Mouse (Mus musculus) forebrain, postnatal 0 days (tissue): ENCODE measurements around the gene Tnfsf12. TPM values are rescaled to one million over a fixed set of nuclear protein-coding genes. Genes with fewer than 3 reads are reported as not detected.
A peak's percentile ranks its signal among the peaks of the same experiment; 100 is the strongest.
"Not testable (repeated sequence)": the region's sequence is repeated elsewhere in the genome, so short reads cannot be mapped to it uniquely, and the experiment has no call there.

ENCODE experiments used
- ATAC-seq: fragments of 200-750 bp; cut with Nextera tagmentation; 2 replicates; pipeline ENCODE4 v1.8.0; 2017; ENCODE audit warnings: mild to moderate bottlenecking, moderate library complexity
- DNase-seq: peaks from one replicate; pipeline ENCODE4 v3.0.0-alpha.2; 2015
- H3K27ac ChIP-seq: fragments of 300-500 bp; sonication (generic); 2 replicates; pipeline ENCODE4 v1.5.1; 2014; ENCODE audit warnings: low read depth, mild to moderate bottlenecking, antibody characterized with exemption, low read length, moderate library complexity, mixed read lengths
- H3K27me3 ChIP-seq: fragments of 300-500 bp; sonication (generic); 2 replicates; pipeline ENCODE4 v1.6.1; 2014; ENCODE audit warnings: mild to moderate bottlenecking, low read length, mixed read lengths; ENCODE audit not compliant: insufficient read depth
- H3K36me3 ChIP-seq: fragments of 300-500 bp; sonication (generic); 2 replicates; pipeline ENCODE4 v1.6.1; 2014; ENCODE audit warnings: mild to moderate bottlenecking, moderate library complexity; ENCODE audit not compliant: insufficient read depth
- H3K4me1 ChIP-seq: fragments of 300-500 bp; sonication (generic); 2 replicates; pipeline ENCODE4 v1.6.1; 2014; ENCODE audit warnings: antibody characterized with exemption; ENCODE audit not compliant: insufficient read depth
- H3K4me2 ChIP-seq: fragments of 300-500 bp; sonication (generic); 2 replicates; pipeline ENCODE4 v1.6.1; 2014; ENCODE audit warnings: low read depth, mild to moderate bottlenecking, moderate library complexity
- H3K4me3 ChIP-seq: fragments of 300-500 bp; sonication (generic); 2 replicates; pipeline ENCODE4 v1.5.1; 2014; ENCODE audit warnings: low read depth, low read length, mixed read lengths
- H3K9ac ChIP-seq: fragments of 300-500 bp; sonication (generic); 2 replicates; pipeline ENCODE4 v1.6.1; 2014; ENCODE audit warnings: mild to moderate bottlenecking
- H3K9me3 ChIP-seq: fragments of 300-500 bp; sonication (generic); 2 replicates; pipeline ENCODE4 v1.6.1; 2016; ENCODE audit warnings: low read length
- CTCF ChIP-seq: sonication (generic); IDR thresholded peaks from 2 replicates; pipeline ENCODE4 v1.5.1; 2016; ENCODE audit warnings: antibody characterized with exemption, control low read depth, low read depth
- WGBS: fragments of 180-500 bp; shearing (Covaris S2); extraction: QIAGEN DNeasy Blood & Tissue Kit; methylation state at CpG from one replicate; pipeline ENCODE4 v1.1.7; 2014; 5-methylcytosine and 5-hydroxymethylcytosine counted together
- polyA plus RNA-seq: library from polyadenylated mRNA; unstranded; fragments of >200 nt; fragmentation: Nextera tagmentation; extraction: Ambion mirVana; gene quantifications from 2 replicates; pipeline ENCODE4 v1.2.1, GENCODE M21; 2015
- total RNA-seq: library from RNA; depleted of rRNA; stranded (reverse); fragments of >200 nt; gene quantifications from 2 replicates; pipeline ENCODE4 v1.2.3, GENCODE M21; 2014; rRNA removed

The Tnfsf12 gene
- total RNA-seq: 3.3 and 6.7 TPM in 2 replicates
- polyA plus RNA-seq: 4.3 and 7.4 TPM in 2 replicates

- peak within 1 kb of the TSS; percentile 64 for H3K9ac ChIP-seq
- DNase-seq: peak; percentile 32
- H3K27me3 ChIP-seq: no peaks in the 10 kb centered on the region
- peak within 1 kb of the TSS; percentile 95 for H3K4me2 ChIP-seq
- H3K36me3 ChIP-seq: no peaks in the 10 kb centered on the region
- WGBS: 2% methylated on average over 40 of the region's 41 CpGs
- peaks cover 12% of the 10 kb centered on the region; the same call in 1 of the 2 replicates for H3K4me1 ChIP-seq
- TF ChIP-seq CTCF: peak; percentile 12; the same call in 1 of the 2 replicates
- H3K9me3 ChIP-seq: no peaks in the 10 kb centered on the region
- 0 out of 2 replicates have a peak within 1 kb of the TSS, but pooled peaks have one; percentile 9 for H3K27ac ChIP-seq
- H3K4me3 ChIP-seq: peak within 1 kb of the TSS; percentile 47
- ATAC-seq: peak; percentile 50
Observed at GRCm38 (mm10) chr11:69695361-69696181, at the start of gene Tnfsf12, which contains the start of gene Tnfsfm13. TSS of gene Tnfsf12 (minus strand) at chr11:69695849. TSS of gene Tnfsfm13 (minus strand) at chr11:69696098.

- ATAC-seq, H3K9me3 ChIP-seq, H3K4me3 ChIP-seq, H3K27ac ChIP-seq, H3K9ac ChIP-seq, DNase-seq, H3K4me2 ChIP-seq, H3K4me1 ChIP-seq, H3K27me3 ChIP-seq: not testable (repeated sequence)
- 72% methylated on average over 2 of the region's 3 CpGs for WGBS
- TF ChIP-seq CTCF: peak; percentile 24
- H3K36me3 ChIP-seq: peaks cover 29% of the 10 kb centered on the region
Observed at GRCm38 (mm10) chr11:69731408-69731807, 35.8 kb upstream of the Tnfsf12 start.

GRCm38 (mm10) chr11:69729063-69729462 lies 33.4 kb upstream of the Tnfsf12 start:
- no peaks in the 10 kb centered on the region for H3K27me3 ChIP-seq
- WGBS: 19% methylated on average over 3 of the region's 3 CpGs
- no peak overlapping the region for H3K9ac ChIP-seq
- H3K27ac ChIP-seq: no peak overlapping the region
- TF ChIP-seq CTCF: peak; percentile 46; the same call in 1 of the 2 replicates
- no peak for ATAC-seq
- no peak overlapping the region for H3K4me3 ChIP-seq
- peak; percentile 39 for DNase-seq
- H3K9me3 ChIP-seq: no peaks in the 10 kb centered on the region
- H3K36me3 ChIP-seq: peaks cover 6% of the 10 kb centered on the region
- no peaks in the 10 kb centered on the region for H3K4me1 ChIP-seq
- H3K4me2 ChIP-seq: no peak overlapping the region

- ATAC-seq (no peak), DNase-seq (no peak)
- no peak overlapping the region for H3K27ac ChIP-seq
- H3K4me3 ChIP-seq: no peak overlapping the region
- H3K4me1 ChIP-seq: no peaks in the 10 kb centered on the region
- H3K9me3 ChIP-seq: no peaks in the 10 kb centered on the region
- no peaks in the 10 kb centered on the region for H3K36me3 ChIP-seq
- no peak overlapping the region for H3K4me2 ChIP-seq
- no peak overlapping the region for H3K9ac ChIP-seq
- no peaks in the 10 kb centered on the region for H3K27me3 ChIP-seq
- TF ChIP-seq CTCF: no peak
- 38% methylated on average over 5 of the region's 5 CpGs for WGBS
Observed at GRCm38 (mm10) chr11:69725951-69726350, 30.3 kb upstream of the Tnfsf12 start.

- H3K4me3 ChIP-seq: no peak overlapping the region
- no peaks in the 10 kb centered on the region for H3K4me1 ChIP-seq
- no peak for ATAC-seq
- 36% methylated on average over 2 of the region's 2 CpGs for whole genome bisulfite sequencing
- H3K4me2 ChIP-seq: no peak overlapping the region
- DNase-seq: no peak
- no peaks in the 10 kb centered on the region for H3K27me3 ChIP-seq
- H3K9ac ChIP-seq: no peak overlapping the region
- H3K27ac ChIP-seq: no peak overlapping the region
- no peaks in the 10 kb centered on the region for H3K9me3 ChIP-seq
- no peaks in the 10 kb centered on the region for H3K36me3 ChIP-seq
- no peak for TF ChIP-seq CTCF
Observed at GRCm38 (mm10) chr11:69723074-69723473, 27.4 kb upstream of the Tnfsf12 start.

- Histone ChIP-seq H3K9ac (no peak overlapping the region; the same call in 1 of the 2 replicates), H3K4me1 (no peaks in the 10 kb centered on the region), H3K27ac (no peak overlapping the region), H3K27me3 (no peaks in the 10 kb centered on the region), H3K36me3 (no peaks in the 10 kb centered on the region), H3K9me3 (no peaks in the 10 kb centered on the region), H3K4me3 (no peak overlapping the region), H3K4me2 (no peak overlapping the region)
- DNase-seq (no peak), ATAC-seq (no peak)
- TF ChIP-seq CTCF: no peak
- 79% methylated on average over 6 of the region's 6 CpGs for WGBS
Observed at GRCm38 (mm10) chr11:69720852-69721251, 25.2 kb upstream of the Tnfsf12 start.

GRCm38 (mm10) chr11:69719423-69719822 lies 23.8 kb upstream of the Tnfsf12 start:
- Histone ChIP-seq H3K9me3 (no peaks in the 10 kb centered on the region), H3K27ac (no peak overlapping the region), H3K9ac (no peak overlapping the region), H3K4me1 (no peaks in the 10 kb centered on the region), H3K36me3 (no peaks in the 10 kb centered on the region), H3K4me2 (no peak overlapping the region), H3K27me3 (no peaks in the 10 kb centered on the region), H3K4me3 (no peak overlapping the region)
- ATAC-seq (no peak), DNase-seq (no peak)
- TF ChIP-seq CTCF: no peak
- 75% methylated on average over 6 of the region's 6 CpGs for WGBS
